Mouse (Mus musculus): Measurements from ENCODE around the gene Phka1. TPM values are rescaled to one million over a fixed set of nuclear protein-coding genes. Genes with fewer than 3 reads are reported as not detected.
A peak's percentile ranks its signal among the peaks of the same experiment; 100 is the strongest.

Phka1 gene
- total and polyA plus RNA-seq, 3 experiments: 3.0 to 3.8 TPM; not detected in 1

GRCm38 (mm10) chrX:102601269-102601668, 42.8 kb downstream of the Phka1 start:
- H3K4me3 ChIP-seq (ENCODE audit: control insufficient read depth in 1 of 2, insufficient read depth in 1 of 2, low read depth in 2 of 2, low read length in 2 of 2): no peak overlapping the region
- no peaks in the 10 kb centered on the region for H3K79me2 ChIP-seq (ENCODE audit: control insufficient read depth, insufficient read depth, low read length, poor library complexity)
- no peaks in the 10 kb centered on the region for H3K36me3 ChIP-seq (ENCODE audit: control insufficient read depth in 1 of 2, insufficient read depth in 2 of 2, low read length in 2 of 2)
- no peaks in the 10 kb centered on the region for H3K27me3 ChIP-seq (ENCODE audit: control insufficient read depth in 1 of 2, insufficient read depth in 2 of 2, low read length in 2 of 2)
- H3K9me3 ChIP-seq (replicated peaks; ENCODE audit: insufficient read depth, low read length): no peaks in the 10 kb centered on the region
- no peaks in the 10 kb centered on the region for H3K4me1 ChIP-seq (ENCODE audit: control insufficient read depth in 1 of 2, insufficient read depth in 2 of 2, low read length in 2 of 2)
- no peak overlapping the region for H3K27ac ChIP-seq (ENCODE audit: control insufficient read depth, low read depth, low read length)
- peak; percentile 26 for DNase-seq (ENCODE audit: low read depth, low spot score)
- no peak overlapping the region for H3K9ac ChIP-seq (ENCODE audit: control insufficient read depth, low read depth, low read length, poor library complexity, severe bottlenecking)
- TF ChIP-seq CTCF (IDR thresholded peaks at IDR 0.05 in 2 of 3, conservative IDR thresholded peaks at IDR 0.05 in 1 of 3; ENCODE audit: control insufficient read depth in 1 of 3, insufficient read depth in 1 of 3, low read depth in 2 of 3, low read length in 3 of 3, poor library complexity in 1 of 3, severe bottlenecking in 1 of 3): no peak
- TF ChIP-seq EP300 (IDR thresholded peaks at IDR 0.05; ENCODE audit: low read depth in 1 of 2, low read length in 2 of 2): peak; percentile 53 to 58; a peak in 2 of 4 replicates
- TF ChIP-seq POLR2AphosphoS5 (IDR thresholded peaks at IDR 0.05; ENCODE audit: borderline replicate concordance, low read depth, low read length): no peak
- no peak for TF ChIP-seq ZMIZ1 (IDR thresholded peaks at IDR 0.05; ENCODE audit: low read depth, low read length)
- no peak for TF ChIP-seq E2F4 (IDR thresholded peaks at IDR 0.05; ENCODE audit: borderline replicate concordance, low read depth, low read length)
- no peak for TF ChIP-seq MYB (IDR thresholded peaks at IDR 0.05; ENCODE audit: low read depth, low read length)
- peak; percentile 80; the same call in 1 of the 2 replicates for TF ChIP-seq TCF12 (IDR thresholded peaks at IDR 0.05; ENCODE audit: low read depth, low read length)
- TF ChIP-seq MYC (IDR thresholded peaks at IDR 0.05; ENCODE audit: low read depth, low read length): no peak
- peak; percentile 64 for TF ChIP-seq TAL1 (IDR thresholded peaks at IDR 0.05; ENCODE audit: low read length)
- TF ChIP-seq ZC3H11A (IDR thresholded peaks at IDR 0.05; ENCODE audit: low read depth, low read length): no peak
- no peak for TF ChIP-seq ETS1 (IDR thresholded peaks at IDR 0.05; ENCODE audit: low read depth, low read length)
- TF ChIP-seq GATA1 (IDR thresholded peaks at IDR 0.05; ENCODE audit: low read depth, low read length): 0 out of 2 replicates have a peak, but pooled peaks have one; percentile 35

GRCm38 (mm10) chrX:102588560-102588959, 55.5 kb downstream of the Phka1 start:
- Histone ChIP-seq H3K9ac (ENCODE audit: control insufficient read depth, low read depth, low read length, poor library complexity, severe bottlenecking) (no peak overlapping the region), H3K4me1 (ENCODE audit: control insufficient read depth in 1 of 2, insufficient read depth in 2 of 2, low read length in 2 of 2) (no peaks in the 10 kb centered on the region), H3K36me3 (ENCODE audit: control insufficient read depth in 1 of 2, insufficient read depth in 2 of 2, low read length in 2 of 2) (no peaks in the 10 kb centered on the region), H3K9me3 (replicated peaks; ENCODE audit: insufficient read depth, low read length) (no peaks in the 10 kb centered on the region), H3K27ac (ENCODE audit: control insufficient read depth, low read depth, low read length) (no peak overlapping the region), H3K4me3 (ENCODE audit: control insufficient read depth in 1 of 2, insufficient read depth in 1 of 2, low read depth in 2 of 2, low read length in 2 of 2) (no peak overlapping the region), H3K79me2 (ENCODE audit: control insufficient read depth, insufficient read depth, low read length, poor library complexity) (no peaks in the 10 kb centered on the region), H3K27me3 (ENCODE audit: control insufficient read depth in 1 of 2, insufficient read depth in 2 of 2, low read length in 2 of 2) (no peaks in the 10 kb centered on the region)
- no peak for DNase-seq (ENCODE audit: low read depth, low spot score)
- TF ChIP-seq RCOR1 (IDR thresholded peaks at IDR 0.05; ENCODE audit: low read depth, low read length) (no peak), BHLHE40 (IDR thresholded peaks at IDR 0.05; ENCODE audit: borderline replicate concordance, low read depth, low read length) (no peak), CHD1 (IDR thresholded peaks at IDR 0.05; ENCODE audit: low read depth, low read length) (no peak), GABPA (IDR thresholded peaks at IDR 0.05; ENCODE audit: low read depth, low read length) (no peak), HCFC1 (IDR thresholded peaks at IDR 0.05; ENCODE audit: low read depth, low read length) (no peak)
